Mouse (Mus musculus) hindbrain, embryonic 11.5 days (tissue): ENCODE measurements around the gene Pappa. TPM values are rescaled to one million over a fixed set of nuclear protein-coding genes. Genes with fewer than 3 reads are reported as not detected.

Source experiments
- ATAC-seq: fragments of 200-750 bp; cut with Nextera tagmentation; 2 replicates; pipeline ENCODE4 v1.8.0; 2017; ENCODE audit warnings: mild to moderate bottlenecking, moderate TSS enrichment, moderate library complexity; ENCODE audit not compliant: low FRiP score
- DNase-seq: peaks from one replicate; pipeline ENCODE4 v3.0.0-alpha.2; 2015; ENCODE audit warnings: low spot score
- H3K27ac ChIP-seq: fragments of 300-500 bp; sonication (generic); 2 replicates; pipeline ENCODE4 v1.5.1; 2014; ENCODE audit warnings: mild to moderate bottlenecking, low read depth, low read length
- H3K27me3 ChIP-seq: fragments of 300-500 bp; sonication (generic); 2 replicates; pipeline ENCODE4 v1.6.1; 2014; ENCODE audit warnings: mild to moderate bottlenecking, low read length, moderate library complexity, mixed read lengths; ENCODE audit not compliant: control insufficient read depth, insufficient read depth
- H3K36me3 ChIP-seq: fragments of 300-500 bp; sonication (generic); 2 replicates; pipeline ENCODE4 v1.6.1; 2014; ENCODE audit warnings: mild to moderate bottlenecking, low read length, moderate library complexity, mixed read lengths; ENCODE audit not compliant: control insufficient read depth, insufficient read depth
- H3K4me1 ChIP-seq: fragments of 300-500 bp; sonication (generic); replicated peaks from 2 replicates; pipeline ENCODE4 v1.6.1; 2014; ENCODE audit warnings: low read length, mixed read lengths; ENCODE audit not compliant: control insufficient read depth, insufficient read depth
- H3K4me2 ChIP-seq: fragments of 300-500 bp; sonication (generic); replicated peaks from 2 replicates; pipeline ENCODE4 v1.6.1; 2014; ENCODE audit warnings: mild to moderate bottlenecking, low read depth, low read length
- H3K4me3 ChIP-seq: fragments of 300-500 bp; sonication (generic); 2 replicates; pipeline ENCODE4 v1.5.1; 2014; ENCODE audit warnings: low read depth, low read length
- H3K9ac ChIP-seq: fragments of 300-500 bp; sonication (generic); 2 replicates; pipeline ENCODE4 v1.6.1; 2014; ENCODE audit warnings: low read depth, low read length
- H3K9me3 ChIP-seq: fragments of 300-500 bp; sonication (generic); 2 replicates; pipeline ENCODE4 v1.6.1; 2016; ENCODE audit warnings: low read length; ENCODE audit not compliant: control insufficient read depth
- WGBS: fragments of 180-500 bp; shearing (Covaris S2); extraction: QIAGEN DNeasy Blood & Tissue Kit; methylation state at CpG from one replicate; pipeline ENCODE4 v1.1.7; 2014; 5-methylcytosine and 5-hydroxymethylcytosine counted together
- polyA plus RNA-seq: library from polyadenylated mRNA; unstranded; fragments of >200 nt; fragmentation: Nextera tagmentation; extraction: Ambion mirVana; gene quantifications from 2 replicates; pipeline ENCODE4 v1.2.1, GENCODE M21; 2014

Pappa gene
- polyA plus RNA-seq, 1 experiment from 2014 or later, result 1.1 TPM

DNA sequence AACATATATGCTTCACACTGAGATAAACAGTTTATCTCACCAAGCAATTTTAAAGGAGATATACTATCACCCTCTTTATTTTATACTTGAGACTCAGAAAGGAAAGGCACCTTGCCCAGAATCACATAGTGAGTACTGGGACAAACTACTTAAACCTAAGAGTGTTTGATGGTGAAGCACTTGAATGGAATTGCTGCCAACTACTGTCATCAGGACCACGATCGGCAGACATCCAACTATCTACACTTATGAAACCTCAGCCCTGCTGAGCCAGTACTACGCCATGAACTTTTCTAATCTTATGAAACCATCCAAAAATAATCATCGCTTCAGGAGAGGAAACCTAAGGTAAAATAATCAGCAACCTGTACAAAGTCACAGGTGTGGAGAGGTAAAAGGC is 275.5 kb downstream of the Pappa start:
- Histone ChIP-seq H3K27me3 (no peaks in the 10 kb centered on the region), H3K4me1 (no peaks in the 10 kb centered on the region), H3K4me2 (no peak overlapping the region), H3K9me3 (no peaks in the 10 kb centered on the region), H3K27ac (no peak overlapping the region), H3K9ac (no peak overlapping the region), H3K4me3 (no peak overlapping the region), H3K36me3 (no peaks in the 10 kb centered on the region)
- WGBS, result 98% methylated on average over 4 of the region's 4 CpGs
- ATAC-seq (no peak), DNase-seq (no peak)

DNA sequence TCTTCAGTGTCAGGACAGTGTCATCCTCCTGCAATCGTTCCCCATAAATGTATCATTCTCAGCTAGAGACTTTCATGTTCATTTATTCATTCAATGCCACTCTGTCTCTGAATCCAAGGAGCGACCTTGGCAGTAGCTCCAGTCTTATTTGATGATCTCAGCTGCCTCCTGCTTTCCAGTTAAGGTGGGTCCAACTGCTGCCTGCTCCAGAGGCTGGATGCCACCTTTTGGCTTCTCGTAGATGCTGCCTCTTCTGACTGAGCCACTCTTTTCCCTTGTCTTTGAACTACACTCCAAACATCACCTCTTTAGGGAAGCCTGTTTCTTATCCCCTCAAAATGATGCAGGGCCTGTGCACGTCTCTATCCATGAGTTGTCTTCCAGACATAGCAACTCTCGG is 278.3 kb downstream of the Pappa start:
- Histone ChIP-seq H3K36me3 (no peaks in the 10 kb centered on the region), H3K27me3 (no peaks in the 10 kb centered on the region), H3K4me1 (no peaks in the 10 kb centered on the region), H3K4me3 (no peak overlapping the region), H3K27ac (no peak overlapping the region), H3K9me3 (no peaks in the 10 kb centered on the region), H3K9ac (no peak overlapping the region), H3K4me2 (no peak overlapping the region)
- DNase-seq, result no peak
- ATAC-seq, result no peak
- WGBS, result 82% methylated on average over 5 of the region's 5 CpGs

DNA sequence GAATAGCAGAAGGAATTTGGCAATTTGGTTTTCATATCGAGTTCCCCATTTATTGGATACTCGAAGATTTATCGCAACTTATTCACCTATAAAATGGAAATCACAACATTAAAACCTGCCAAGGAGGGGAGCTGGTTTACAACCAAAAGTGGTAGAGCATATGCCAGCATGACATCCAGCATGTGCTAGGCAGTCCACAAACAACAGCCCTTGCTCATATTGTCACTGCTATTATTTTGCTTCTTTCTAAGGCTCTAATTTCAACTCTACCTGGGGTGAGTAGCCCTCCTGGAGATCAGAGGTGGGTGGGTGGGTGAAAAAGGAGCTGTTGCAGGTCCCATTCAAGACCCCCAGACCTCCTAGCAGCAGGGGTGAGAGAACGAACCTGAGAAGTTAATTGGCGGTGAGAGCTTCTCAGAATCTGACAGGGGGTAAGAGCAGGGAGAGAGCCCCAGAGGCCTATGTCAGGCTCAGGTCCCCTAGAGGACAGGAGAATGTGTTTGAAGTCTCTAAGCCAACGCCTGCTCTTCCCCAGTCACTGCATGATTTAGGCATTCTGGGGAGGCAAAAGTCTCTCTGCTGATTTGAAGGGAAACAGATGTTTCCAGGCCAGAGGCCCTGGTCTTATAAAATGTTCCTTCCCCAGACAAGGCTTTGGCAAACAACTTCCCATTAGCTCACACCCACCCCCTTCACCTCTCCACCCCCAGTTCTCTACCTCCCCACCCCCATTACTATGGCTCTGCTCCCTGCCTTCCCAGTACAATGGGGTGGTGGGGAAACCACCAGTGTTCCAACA is 279.1 kb downstream of the Pappa start:
- peak; percentile 6 for DNase-seq
- Histone ChIP-seq H3K9me3 (no peaks in the 10 kb centered on the region), H3K9ac (no peak overlapping the region), H3K27ac (no peak overlapping the region), H3K4me3 (no peak overlapping the region), H3K4me1 (no peaks in the 10 kb centered on the region), H3K4me2 (no peak overlapping the region), H3K27me3 (no peaks in the 10 kb centered on the region), H3K36me3 (no peaks in the 10 kb centered on the region)
- no peak for ATAC-seq
- 77% methylated on average over 6 of the region's 6 CpGs for WGBS
